Mouse (Mus musculus): Measurements from ENCODE around the gene Cacnb4. TPM values are rescaled to one million over a fixed set of nuclear protein-coding genes. Genes with fewer than 3 reads are reported as not detected.

The Cacnb4 gene
- total RNA-seq, 2 experiments from 2014 or later: 1.2 to 1.5 TPM

DNA sequence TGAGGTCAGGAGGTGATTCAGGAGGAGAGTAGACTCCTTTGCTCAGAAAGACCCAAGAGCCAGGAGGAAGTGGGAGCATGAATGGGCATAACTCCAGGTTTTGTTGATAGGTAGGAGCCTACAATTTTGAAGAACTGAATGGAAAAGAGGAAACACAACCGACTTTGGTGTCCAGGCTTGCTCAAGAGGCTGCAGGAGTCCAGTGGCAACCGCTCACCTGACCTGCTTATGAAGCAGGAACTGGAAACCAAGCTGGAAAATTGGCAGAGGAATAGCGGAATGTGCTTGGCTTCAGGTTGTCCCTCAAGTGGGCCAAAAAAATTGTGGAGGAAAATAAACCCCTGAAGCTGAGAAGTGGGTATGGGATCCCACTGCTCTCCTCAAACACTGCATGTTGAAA lies 139.0 kb downstream of the Cacnb4 start:
- intact Hi-C loops (cut with DNase I): no loop called here
- DNase-seq: no peak

DNA sequence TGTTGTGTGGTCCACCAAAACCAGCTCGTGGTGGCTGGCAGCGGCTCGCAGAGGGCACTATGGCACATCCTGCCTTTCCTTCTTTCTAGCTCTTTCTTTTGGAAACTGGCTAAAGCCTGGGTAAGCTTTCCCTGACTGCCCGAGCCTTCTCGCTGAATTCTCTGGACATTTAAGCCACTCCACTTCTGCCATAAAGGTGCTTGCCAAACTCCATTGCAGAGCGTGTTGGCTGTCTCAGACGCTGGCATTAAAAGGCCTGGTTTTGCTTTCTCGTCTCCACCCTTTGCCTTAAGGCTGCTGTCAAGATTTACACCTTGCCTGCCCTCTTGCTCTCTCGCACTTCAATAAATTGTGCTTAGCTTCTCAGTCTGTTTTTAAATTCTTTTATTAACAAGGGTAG lies 139.5 kb downstream of the Cacnb4 start:
- DNase-seq: no peak
- intact Hi-C loops (cut with DNase I): no loop called here

DNA sequence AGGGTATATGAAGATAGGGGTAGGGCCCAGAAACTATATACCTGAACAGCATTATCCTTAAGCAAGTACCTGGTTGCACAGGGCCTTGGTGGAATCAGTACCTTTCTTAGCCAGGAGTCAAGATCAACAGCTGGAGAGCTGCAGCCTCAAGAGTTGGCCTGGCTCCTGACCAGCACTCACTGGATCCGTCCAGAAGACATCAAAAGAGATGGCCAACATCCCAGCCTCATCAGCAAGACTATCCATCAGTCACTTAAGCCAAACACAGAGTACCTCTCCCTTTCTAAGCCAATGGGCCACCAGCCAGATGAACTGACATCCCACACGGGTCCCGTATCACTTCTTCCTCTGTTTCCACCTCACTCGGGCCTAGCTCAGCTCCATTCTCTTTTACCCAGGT lies 140.1 kb downstream of the Cacnb4 start:
- no peak for DNase-seq
- intact Hi-C loops (cut with DNase I): no loop called here

DNA sequence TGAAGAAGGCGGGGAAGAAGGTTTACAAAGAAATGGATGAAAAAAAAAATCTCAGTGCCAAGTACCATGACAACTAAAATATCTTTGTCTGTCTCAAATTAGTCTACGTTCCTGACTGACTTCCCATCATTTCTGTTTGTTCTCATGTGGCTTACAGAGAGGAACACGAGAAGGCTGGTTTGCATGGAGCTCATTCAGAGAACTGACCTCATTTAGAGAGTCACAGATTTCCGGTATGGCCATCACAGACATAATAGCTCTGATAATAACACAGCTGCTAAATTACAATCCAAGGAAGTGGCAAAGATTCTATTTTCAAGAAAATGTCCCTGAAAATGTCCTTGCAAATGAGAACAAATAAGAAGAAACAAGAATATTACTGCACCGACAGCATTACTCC lies 142.9 kb downstream of the Cacnb4 start:
- intact Hi-C loops (cut with DNase I): no loop called here
- no peak for DNase-seq

DNA sequence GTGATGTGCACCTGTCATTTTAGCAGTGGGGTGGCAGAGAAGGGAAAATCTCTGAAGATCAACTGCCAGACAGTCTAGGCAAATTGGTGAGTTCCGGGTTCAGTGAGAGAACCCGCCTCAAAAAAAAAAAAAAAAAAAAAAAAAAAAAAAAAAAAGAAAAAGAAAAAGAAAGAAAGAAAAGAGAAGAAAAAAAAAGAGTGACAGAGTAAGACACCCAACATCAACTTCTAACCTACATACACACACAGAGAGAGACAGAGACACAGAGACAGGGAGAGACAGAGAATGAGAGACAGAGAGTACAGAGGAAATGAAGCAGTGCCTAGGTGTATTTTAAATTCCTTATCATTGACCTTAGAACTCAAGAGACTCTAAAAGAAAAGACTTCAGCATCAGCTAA lies 146.1 kb downstream of the Cacnb4 start:
- no peak for DNase-seq

DNA sequence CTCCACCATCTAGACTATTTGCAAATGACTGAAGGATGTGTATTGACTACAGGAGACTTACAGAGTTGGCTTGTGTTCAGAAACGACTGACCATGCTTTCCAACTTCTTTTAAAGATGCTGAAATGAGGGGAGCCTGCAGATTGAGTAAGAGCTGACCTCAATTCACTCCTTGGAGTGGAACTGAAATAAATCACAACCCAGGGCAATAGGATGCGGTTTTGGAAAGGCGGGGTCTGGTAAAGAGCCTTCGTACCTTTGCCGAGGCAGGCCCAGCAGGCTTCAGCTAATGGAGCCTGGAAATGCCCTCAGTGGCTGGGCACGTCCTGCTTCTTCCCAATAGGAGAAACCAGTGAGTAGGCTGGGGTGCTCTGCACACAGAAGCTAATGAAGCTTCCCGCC lies 147.4 kb downstream of the Cacnb4 start:
- DNase-seq: no peak
- intact Hi-C loops (cut with DNase I): no loop called here

More for the DNA sequence above, 146.1 kb downstream of the Cacnb4 start:
- intact Hi-C loops (cut with DNase I): no loop called here

DNA sequence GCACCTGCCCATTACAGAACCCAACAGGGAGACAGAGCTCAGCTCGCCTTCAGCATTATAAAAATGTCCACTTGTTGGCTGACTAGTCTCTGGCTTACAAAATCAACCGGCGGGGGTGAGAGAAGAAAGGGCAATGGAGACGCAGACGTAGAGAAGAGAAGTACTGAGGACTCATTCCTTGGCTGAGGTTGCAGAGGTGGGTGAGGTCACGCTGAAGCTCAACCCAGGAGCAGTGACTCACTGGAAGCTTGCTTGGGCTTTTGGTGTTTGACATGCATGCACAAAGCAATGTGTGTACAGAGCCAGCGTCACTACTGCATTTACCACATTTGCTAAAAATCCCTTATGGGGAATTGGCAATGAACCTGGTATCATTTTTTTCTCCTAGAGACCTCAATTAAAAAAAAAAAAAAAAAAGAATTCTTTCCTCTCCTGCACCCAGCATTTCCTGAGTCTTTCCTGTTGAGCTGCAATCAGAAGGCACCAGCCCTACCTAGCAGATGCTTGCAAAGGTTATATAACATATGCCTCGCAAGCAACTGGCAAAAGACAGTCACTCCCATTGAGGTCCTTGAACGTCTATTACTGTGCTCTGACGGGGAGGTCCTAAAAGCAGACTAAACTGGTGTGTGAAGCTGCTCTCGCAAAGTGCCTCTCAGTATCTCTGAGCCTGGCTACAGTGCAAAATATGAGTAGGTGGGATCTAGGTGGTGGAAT lies 150.6 kb downstream of the Cacnb4 start:
- intact Hi-C loops (cut with DNase I): no loop called here
- DNase-seq: no peak

DNA sequence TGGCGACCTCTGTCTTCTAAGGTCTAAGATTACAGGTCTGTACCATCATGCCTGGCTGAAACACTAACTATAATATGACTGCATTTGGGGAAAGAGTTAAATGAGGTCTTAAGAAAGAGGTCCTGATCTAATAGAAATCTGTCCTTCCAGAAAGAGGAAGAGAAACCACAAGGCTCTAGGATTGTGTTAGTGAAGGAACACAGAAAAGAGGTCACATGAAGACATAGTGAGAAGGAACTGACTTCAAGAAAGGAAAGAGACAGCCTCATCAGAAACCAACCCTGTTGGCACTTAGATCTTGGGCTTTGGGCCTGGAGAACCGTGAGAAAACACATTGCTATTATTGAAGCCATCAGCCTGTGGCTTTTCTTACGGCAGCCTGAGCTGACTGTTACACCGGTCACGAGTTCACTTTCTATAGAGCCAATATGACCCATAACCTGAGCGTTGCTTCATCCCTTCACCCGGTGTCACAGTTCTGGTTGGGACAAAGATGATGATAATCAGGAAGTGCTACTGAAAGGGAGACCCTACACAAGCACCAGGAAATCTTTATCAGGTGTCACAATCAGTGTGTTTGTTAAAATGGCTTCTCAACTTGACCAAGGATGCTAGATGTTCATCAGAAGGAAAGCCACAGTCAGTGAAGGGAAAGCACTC lies 153.4 kb downstream of the Cacnb4 start:
- DNase-seq: no peak
- intact Hi-C loops (cut with DNase I): no loop called here

DNA sequence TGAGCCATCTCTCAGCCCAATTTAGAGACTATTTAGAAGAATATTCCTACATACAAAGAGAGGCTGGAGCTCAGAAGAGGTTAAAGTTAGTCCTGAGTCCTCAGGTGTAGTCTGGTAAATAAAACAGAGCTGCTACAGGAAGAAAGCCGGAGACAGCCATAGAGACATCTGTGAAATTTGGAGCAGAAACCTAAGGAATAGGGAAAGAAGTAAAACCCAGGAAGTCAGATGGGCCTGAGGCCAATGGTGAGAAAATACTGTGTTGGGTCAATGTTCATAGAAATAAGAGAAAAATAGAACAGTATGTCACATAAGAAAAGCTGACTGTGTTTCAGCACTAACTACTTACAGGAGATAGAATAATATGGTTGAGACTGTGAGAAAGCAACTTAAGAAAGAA lies 155.6 kb downstream of the Cacnb4 start:
- intact Hi-C loops (cut with DNase I): no loop called here
- DNase-seq: no peak

DNA sequence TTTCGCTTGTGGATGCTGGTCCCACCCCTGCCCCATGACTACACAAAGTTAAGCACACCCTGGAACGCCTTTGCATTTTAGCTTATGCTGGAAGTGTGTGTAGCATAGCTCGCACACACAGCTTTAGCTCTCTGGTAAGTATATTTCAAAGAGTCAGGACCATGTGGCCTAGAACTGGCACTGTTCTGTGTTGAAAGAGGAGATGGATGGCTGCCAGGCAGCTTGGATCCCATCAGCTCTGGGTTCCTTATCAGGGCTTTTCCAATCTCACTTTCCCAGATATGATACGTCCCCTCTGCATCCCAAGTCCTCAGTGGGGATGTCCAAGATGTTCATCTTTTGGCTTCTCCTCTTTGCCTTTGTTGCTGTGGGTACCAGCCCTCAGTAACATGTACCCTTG lies 157.9 kb downstream of the Cacnb4 start:
- no peak for DNase-seq
- intact Hi-C loops (cut with DNase I): no loop called here

DNA sequence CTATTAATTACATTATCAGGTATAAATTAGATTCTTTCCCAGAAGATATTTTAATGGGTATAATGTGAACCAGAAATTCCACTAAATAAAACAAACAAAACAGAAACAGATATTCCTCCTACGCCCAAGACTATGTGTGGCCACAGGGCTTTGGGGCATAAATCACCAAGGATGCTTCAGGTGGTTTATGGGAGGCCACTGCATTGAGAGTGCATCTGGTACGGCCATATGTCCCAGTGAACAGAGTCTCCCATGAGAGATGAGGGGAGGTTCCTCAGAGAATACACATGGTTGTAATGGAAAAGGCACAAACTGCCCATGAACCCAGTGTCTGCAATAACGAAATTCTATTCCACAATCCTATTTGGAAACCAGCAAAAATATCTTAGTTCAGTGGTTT lies 160.1 kb downstream of the Cacnb4 start:
- intact Hi-C loops (cut with DNase I): no loop called here
- DNase-seq: no peak

DNA sequence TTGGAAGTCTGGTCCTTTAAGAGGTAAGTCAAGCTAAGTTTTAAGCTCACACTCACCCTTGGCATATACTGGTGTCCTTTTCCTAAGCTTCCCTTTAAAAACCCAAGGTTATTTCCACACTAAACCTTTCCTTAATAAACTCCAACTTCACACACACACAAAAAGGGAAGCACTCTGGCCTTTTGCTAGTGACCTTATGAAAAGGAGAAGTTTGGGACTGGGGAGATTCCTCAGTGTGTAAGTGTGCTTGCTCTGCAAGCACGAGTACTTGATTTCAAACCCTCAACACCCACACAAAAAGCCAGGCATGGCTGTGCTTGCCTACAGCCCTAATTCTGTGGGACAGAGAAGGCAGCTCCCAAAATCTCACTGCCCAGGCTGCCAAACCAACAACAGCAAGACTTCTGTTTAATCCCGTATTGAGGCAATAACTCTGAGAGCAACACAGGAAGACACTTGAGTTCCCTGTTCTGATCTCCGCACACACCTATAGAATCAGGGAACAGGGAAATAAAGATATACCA lies 163.7 kb downstream of the Cacnb4 start:
- intact Hi-C loops (cut with DNase I): no loop called here
- no peak for DNase-seq

DNA sequence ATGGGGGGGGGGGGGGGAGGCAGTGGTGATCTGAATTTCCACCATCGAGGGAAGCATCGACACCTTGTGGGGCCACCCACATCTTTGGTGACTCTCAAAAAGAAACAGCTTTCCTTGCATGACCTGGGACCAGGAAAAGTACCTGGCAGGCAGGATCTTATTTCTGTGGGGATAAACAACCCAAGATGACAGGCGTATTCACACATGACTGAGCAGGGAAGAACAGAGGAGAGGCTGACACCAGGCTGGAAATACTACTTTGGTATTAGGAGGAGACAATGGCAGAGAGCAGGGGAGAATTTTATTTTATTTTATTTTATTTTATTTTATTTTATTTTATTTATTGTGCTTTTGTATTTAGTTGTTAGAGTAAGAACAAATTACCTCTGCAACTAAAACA lies 164.4 kb downstream of the Cacnb4 start:
- intact Hi-C loops (cut with DNase I): no loop called here
- no peak for DNase-seq

DNA sequence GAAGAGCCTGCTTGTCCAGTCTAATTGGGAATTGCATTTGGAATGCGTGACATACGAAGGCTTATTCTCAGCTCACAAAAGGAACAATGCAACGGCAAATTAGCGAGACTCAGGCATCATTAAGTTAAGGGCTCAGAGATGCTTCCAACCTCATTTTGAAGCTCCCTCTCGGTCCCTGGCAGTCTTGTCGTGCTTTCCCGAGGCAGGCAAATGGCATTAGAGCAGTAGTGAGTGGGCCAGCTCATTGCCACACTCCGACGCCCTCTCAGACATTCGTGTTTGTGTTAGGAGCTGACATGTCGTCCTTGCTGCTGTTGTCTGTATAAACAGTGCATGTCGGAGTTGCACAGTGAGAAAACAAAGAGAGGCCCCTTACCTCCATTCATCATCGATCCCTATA lies 164.8 kb downstream of the Cacnb4 start:
- no peak for DNase-seq
- intact Hi-C loops (cut with DNase I): no loop called here

DNA sequence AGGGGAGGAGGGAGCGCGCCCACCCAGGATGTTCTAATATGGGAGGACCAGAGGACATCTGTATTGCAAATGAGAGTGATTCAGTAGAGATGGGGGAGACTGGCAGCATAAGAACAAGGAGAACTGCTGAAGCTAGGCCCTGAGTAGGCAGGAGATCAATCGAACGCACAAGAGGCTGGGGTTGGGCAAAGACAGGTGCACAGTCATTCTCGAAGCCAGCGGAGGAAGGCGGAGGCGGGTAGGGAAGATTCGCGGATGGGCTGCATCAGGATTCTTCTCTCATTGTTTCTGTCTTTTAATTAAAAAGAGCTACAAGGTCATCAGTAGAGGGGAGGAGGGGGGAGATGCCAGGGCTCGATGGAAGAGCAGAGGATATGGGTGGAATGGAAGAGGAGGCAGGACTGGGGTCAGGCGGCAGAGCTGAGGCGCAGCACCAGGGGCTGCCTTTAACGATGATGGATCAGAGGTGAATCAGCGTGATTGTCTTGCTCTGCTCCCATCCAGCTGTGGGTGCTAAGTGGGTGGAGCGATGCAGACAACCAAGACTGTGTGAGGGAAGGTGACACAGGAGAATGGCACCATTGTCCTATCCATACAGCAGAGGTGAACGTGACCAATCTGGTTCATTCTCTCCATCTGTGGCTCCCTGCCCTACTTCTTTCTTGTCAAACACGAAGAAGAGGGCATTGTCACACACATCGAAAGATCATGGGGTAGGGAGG lies 166.7 kb downstream of the Cacnb4 start:
- intact Hi-C loops (cut with DNase I): no loop called here
- no peak for DNase-seq

DNA sequence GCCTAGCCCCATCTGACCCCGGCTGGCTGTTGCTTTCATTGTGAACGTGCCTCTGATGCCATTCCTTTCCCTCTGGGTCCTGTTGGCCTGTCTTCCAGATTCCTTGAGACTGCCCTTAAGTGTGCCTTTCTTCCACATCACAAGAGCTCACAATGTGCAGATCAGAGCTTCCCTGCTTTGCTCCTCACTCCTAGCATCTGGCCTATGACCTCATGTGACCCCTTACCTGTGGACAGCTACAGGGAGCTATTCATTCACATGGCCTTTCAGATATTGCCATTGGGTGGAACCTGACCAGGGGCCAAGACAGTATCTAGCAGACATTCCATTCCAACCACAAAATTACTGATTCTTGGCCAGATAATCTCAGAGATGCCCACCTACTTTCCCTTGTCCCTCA lies 171.5 kb downstream of the Cacnb4 start:
- DNase-seq: no peak
- intact Hi-C loops (cut with DNase I): no loop called here

DNA sequence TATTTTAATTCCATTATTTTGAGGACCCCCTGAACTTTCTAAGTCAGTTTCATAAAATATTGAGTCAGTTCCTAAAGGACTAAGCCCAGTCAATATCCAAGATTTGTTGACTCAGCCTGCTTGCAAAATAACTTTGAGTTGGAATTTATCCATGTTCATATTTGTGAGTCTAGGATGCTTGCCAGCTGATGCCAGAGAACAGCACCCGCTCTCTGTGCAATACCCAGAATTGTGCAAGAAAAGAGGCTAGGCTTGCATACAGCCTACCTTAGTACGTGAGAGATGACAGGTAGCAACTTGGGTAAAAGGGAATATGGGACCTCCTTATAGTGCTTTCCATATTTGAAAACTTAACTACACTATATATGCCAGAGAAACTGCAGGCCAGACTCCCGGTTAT lies 171.9 kb downstream of the Cacnb4 start:
- intact Hi-C loops (cut with DNase I): no loop called here
- no peak for DNase-seq

DNA sequence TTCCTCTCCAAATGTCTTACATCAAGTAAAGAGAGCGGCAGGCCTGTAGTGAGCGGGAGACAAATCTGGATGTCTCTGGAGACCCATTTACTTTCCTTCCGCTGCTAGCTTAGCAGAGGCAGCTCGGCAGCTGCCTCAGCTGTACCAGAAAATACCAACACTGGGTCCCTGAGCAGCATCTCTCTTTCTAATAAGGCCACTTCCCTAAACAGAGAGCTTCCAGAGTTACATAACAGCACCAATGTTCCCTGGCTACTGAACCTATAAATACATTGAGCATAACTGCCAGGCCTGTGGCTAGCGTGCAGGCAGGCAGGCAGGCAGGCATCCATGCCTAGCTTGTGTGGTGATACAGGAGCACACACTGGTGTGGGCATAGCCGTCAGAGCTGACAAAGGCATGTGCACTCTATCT lies 176.8 kb downstream of the Cacnb4 start:
- DNase-seq: no peak
- intact Hi-C loops (cut with DNase I): loop anchor here (5.0 kb wide), 1 partner anchor 87 kb away; no protein-coding TSS in a partner anchor

DNA sequence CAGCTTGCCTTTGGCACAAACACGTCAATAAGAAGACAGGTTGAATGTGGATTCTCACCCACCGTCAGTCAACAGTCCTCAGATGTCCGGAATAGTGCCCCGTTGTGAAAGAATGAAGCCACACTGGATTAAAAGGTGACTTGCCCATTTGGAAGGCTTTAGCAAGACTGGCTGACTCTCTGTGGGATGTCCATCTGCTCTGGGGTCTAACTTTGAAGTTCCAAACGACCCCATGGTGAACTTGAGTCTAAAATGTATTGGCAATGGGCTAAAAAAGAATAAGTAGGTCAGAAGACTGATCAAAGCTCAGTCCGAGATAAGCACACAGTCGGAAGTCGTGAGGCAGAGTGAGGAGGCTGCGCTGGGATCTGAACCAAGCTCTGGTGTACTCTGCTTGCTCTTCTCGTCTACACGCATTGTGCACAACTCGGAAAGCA lies 177.5 kb downstream of the Cacnb4 start:
- intact Hi-C loops (cut with DNase I): loop anchor here (5.0 kb wide), 1 partner anchor 88 kb away; no protein-coding TSS in a partner anchor
- DNase-seq: no peak

DNA sequence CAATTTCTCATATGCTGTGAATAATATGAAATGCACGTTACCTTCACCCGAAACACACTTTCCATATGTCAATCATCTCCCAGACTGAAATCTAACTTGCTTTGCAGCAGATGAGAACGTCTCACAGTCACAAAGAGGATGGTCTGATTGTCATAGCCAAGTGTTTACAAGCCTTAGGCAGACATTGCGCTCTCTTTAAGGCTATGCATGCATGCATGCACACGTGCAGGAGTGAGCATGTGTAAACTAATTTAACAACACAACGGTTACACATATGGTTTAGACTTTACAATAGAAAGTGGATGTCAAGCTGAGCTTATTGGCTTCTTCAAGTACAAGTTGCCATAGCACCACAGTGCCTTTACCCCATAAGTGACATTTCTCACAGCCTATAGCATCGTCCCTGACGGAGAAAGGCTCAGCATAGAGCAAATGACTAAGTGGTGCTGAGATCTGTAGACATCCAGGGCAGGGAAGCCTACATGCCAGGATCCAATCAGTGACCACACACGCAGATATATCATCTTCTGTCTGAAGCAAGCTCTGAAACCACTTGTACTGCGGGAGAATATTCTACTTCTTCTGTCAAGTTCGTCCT lies 181.4 kb downstream of the Cacnb4 start:
- DNase-seq: no peak
- intact Hi-C loops (cut with DNase I): loop anchor here (5.0 kb wide), 1 partner anchor 92 kb away; no protein-coding TSS in a partner anchor

DNA sequence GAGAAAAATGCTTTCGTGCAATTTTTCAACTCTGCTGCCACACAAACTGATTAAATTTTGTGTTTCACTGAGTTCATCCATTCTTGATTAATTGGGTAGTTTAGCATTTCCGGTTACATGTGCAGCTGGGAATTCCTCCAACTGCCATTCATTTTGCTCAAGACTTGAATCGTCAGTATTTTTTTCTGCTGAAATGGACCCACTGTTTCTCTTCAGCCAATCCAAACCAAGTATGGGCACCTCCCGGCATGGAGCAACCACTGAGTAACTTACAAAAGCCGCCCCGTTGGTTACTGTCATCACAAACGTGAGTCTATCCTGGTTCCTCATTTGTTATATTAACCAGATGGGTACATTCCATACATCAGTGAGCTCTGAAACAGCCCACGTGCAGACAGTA lies 182.4 kb downstream of the Cacnb4 start:
- DNase-seq: no peak
- intact Hi-C loops (cut with DNase I): no loop called here
